Mouse (Mus musculus): ENCODE results near the gene Prkca. TPM values are rescaled to one million over a fixed set of nuclear protein-coding genes. Genes with fewer than 3 reads are reported as not detected.

The Prkca gene
- total RNA-seq, 2 experiments from 2014 or later = 134 to 136 TPM

DNA sequence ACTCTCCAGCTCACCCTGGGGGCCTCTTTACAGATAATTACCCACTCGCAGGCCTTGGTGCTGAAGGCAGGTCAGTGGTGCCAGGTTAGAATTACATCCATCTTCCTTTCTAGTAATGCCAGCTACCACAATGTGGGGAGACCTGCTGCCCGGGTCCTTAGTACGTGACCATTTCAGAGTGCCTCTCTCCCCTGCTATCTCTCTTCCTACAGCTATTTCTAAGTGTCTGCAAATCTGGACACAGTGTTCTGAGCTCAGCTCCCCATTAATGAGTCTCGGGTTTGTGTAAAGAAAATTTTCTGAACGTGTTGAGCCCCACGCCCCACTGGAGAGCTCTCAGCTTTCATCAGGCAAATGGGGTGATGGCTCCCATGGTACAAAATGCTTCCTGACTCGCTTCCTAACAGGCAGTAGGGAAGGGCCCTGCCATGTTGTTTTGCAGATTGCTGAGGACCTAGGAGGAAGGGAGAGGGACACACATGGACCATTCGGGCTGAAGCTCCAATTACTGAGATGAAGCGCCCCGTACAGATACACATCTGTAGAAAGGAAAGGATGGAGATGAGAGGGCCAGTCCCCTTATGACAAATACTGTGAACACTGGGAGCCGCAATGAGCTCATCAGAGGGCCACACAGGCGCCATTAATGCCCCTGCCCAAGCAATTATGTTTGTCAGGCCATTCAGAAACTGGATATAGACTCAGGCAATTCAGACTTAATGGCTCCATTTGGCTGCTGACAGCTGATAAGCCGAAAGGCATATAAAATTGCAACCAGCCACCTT, 386.0 kb downstream of the Prkca start:
- DNase-seq (ENCODE audit: low spot score in 2 of 2) = no peak

DNA sequence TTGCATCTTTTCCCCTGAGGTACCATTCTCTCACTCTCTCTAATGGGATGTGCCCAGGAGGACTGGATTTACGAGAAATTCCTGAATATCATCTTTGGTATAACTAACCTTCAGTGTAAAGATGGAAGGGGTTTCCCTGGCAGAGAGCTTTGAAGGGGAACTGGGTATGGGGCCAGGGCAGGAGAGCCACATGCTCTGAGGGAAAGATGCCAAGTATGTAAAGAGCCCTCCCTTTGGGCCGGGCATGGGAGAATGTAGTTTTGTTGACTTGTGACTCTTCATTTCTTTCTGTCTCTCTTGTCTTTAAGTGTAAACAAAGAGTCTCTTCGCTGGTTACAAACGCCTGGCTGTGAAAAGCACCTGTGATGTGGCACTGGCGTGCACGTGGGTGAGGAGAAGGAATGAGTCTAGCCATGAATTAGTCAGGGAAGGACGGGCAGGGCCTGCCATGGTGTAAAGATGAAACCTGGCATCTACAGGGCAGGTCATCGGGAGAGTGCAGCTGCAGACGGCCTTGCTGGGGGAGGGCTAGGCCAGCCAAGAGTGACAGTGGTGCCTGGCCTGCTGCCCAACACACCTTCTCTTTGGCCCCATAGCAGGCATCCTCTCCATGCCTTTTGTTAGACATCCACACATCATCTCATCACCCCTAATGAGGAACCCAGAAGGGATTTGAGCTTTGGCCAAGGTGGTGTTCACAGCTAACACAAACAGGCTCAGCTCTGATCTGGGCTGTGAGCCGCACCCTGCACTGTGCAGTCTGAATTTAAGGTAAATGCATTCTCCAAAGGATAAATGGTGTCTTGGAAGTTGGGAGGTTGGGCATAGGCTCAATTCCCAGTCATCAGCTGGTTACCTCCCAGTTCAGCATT, 388.3 kb downstream of the Prkca start:
- no peak for DNase-seq (ENCODE audit: low spot score in 2 of 2)

DNA sequence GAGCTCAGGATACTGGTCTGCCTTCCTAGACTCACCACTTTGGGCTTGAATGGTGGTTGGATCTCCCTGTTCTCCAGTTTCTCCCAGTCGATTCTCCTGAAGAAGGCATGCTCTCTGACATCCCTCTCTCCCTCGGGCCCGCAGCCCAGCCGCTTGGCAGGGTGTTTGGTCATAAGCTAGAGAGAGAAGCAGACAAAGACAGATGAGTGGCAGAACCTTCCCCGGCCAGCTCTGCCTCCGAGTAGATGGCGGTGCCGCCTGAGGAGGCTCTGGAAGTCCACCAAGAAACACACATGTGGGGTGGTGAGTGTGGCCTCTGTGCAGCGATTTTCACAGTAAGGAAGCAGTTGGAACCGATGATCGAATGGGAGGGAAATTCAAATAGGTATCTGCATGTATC, 392.3 kb downstream of the Prkca start:
- peak; percentile 37 to 38 for DNase-seq (ENCODE audit: low spot score in 2 of 2)

DNA sequence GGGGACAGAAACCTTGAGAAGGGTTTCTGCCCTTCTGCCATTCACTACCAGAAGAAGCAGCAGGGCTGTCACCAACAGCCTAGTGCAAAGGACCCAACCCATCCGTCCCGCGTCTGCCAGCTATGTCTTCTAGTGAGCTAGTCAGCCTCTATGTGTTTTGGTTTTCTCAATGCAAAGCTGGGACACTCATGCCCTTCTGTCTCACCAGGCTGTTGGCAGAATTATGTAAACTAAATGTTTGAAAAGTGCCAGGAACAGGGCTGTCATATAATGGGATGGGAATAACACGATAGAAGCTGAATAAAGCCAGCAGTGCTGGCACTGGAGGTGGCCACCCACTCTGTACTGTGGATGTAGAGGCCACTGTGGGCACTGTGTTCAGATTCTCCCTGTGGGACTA, 393.1 kb downstream of the Prkca start:
- no peak for DNase-seq (ENCODE audit: low spot score in 2 of 2)

DNA sequence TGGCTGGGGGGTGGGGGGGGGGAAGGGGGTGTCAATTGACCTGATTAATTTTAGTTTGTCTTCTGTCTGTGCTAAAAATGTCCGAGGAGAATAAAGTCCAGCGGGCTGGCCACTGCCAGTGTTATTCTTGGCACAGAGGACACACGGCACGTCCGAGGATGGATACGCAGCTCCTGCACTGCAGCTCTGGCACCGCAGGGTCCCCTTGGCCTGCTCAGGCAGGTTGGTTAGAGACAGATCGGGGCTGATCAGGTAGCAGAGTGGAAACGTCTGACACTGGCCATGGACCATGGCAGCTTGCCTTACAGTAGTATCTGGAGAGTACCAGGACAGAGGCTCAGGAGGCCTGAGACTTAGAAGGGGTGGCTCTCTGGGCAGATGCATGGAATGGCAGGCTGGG, 393.5 kb downstream of the Prkca start:
- DNase-seq (ENCODE audit: low spot score in 2 of 2) = no peak

DNA sequence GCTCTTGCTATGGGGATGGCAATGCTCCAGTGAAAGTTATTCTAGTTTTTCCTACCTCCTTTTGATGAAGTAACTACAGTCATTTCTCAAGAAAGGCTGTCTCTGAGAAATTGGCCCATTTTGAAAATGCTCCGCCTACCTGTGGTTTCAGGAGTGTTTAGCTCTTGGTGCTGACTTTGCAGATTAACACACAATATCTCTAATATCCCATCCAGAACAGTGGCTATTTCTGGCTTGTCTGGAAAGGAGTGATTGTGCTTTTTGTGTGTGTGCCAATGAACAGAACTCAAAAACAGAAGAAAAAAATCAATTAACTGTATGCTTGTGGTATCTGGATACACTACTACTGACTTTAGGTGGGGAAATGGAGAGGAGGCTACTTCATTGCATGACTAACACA, 395.8 kb downstream of the Prkca start:
- DNase-seq (ENCODE audit: low spot score in 2 of 2) = no peak

DNA sequence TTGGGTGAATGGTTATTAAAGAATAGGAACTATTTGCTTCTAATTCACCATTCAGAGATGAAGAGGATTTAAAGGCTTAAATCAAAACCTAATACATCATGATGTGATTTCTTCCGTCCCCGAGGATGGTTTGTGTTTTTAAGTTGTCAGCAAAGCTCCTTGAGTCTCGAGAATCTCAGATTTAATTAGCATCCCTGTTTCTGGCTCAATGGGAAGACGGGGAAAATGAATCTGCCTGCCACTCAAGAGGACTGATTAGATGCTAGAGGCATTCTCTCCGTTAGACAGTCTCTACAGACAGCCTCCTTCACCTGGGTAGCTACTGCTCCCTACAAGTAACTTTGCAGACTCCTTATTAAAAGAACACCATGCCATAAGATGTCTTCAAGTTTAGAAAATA, 396.9 kb downstream of the Prkca start:
- no peak for DNase-seq (ENCODE audit: low spot score in 2 of 2)

DNA sequence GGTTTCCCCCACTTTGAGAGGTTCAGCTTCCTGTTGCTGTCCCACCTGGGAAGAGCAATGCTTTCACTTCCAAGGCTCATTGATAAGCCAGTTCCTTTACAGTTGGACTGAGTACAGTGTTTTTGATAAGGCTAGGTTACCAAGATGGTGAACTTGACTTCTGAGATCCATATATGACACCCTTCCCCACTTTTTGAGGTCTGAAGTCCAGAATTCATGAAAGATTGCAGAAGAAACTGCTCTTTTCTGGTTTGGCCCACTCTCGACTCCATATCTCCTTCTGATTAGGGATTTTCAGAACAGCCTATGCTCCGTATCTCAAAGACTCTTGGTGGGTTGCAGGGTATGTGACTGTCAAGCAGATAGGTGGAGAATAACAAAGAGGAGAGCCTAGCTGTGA, 406.8 kb downstream of the Prkca start:
- DNase-seq (ENCODE audit: low spot score in 2 of 2) = no peak

DNA sequence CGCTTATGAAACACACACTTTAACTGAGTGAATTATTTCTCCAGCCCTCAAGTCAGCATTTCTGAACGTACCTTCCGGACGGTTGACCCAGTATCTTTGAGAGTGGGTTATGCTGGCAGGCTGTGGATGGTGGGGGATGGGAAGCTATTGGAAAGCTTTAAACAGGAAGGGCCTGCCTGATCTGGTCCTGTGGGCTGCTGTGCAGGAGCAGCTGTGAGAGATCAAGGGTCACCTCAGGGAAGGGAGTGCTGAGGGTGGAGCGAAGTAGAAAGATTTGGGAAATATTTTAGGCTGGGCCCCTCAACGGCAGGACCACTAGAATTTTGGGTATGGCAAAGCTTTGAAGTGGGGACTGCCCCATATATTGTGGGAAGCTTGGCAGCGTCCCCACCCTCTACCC, 412.0 kb downstream of the Prkca start:
- DNase-seq (ENCODE audit: low spot score in 2 of 2) = no peak

DNA sequence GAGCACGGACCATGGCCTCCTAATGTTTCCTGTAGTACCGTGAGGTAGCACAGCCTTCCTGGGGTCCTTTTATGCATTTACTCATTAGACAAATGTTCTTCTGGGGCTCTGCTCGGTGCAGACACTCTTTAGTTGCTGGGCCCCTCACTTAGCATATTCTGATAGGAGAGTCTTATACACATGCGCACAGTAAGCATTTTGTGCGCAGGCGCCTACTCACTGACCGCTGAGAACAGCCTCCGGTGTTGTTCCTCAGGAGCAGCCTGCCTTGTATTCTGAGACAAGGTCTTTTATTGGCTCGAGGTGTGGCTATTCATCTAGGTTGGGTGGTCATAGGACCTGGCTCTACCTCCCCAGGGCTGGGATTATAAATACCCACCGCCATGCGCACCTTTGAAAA, 412.4 kb downstream of the Prkca start:
- no peak for DNase-seq (ENCODE audit: low spot score in 2 of 2)

DNA sequence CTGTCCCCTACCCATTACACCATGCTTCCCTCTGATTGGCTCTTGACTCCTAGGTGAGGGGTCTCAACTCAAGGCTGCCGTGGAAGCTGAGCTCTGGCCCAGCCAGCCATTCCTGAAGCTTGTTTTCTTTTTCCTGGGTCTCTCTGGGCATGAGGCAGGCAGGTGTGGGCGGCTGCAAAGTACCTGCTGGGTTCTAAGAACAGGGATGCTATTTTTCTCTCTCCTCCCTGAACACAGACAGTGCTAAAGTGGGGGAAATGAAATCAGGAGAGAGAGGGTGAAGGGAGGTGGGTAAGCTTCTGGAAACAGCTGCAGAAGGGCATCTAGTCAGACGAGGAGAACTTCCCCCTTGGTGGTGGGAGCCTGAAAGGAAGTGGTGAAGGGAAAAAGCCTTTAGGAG, 414.0 kb downstream of the Prkca start:
- DNase-seq (ENCODE audit: low spot score in 2 of 2) = no peak

DNA sequence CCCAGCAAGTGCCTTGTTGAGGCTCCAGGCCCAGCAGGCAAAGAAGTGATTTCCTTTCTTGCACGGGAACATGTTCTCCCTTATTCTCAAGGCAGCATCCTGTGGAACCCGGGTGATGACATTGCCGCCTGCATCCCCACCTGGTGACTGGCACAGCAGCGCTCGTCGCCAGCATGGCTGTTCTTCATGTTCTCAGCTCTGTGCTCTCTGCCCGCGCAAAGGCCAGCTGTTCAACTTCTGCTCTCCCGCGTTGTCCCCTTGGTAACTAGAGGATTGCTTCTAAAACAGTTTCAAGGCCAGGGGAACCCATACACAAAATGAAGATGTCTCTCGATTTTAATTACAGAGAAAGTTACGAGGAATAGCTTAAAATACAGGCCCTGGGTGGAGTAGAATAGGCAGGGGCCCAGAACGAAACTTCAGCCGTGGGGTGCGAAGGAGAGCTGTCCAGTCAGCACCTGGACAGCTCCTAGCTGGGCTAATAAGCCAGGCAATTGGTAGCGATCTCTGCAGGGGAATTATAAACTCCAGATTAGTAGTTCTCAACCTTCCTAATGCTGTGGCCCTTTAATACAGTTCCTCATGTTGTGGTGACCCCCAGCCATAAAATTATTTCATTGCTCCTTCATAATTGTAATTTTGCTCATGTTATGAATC, 423.7 kb downstream of the Prkca start:
- peak in 1 of 2 experiments; percentile 37 for DNase-seq (ENCODE audit: low spot score in 2 of 2)

DNA sequence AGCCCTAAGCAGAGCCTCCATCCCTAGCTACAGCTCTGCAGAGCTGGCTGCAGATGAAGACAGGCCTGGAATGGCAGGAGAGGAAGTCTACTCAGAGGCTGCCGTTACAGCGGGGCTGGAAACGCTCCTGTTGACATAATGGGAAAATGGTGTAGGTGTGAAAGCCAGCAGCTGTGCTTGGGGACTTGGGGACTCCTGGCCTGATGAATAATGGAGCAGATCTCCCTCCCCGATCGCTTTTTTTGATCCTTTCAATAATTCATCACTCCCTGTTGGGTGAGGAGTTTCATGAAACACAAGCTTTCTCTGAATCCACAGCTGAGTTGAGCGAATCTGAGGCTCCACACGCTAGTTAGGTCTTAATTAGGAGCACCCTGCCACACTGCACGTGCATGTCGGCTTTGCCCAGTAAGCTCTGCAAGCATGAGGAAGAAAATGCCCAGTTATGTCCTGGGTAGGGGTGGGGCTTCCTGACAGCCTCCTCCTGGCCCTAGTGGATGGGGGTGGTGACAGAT, 425.9 kb downstream of the Prkca start:
- peak in 1 of 2 experiments; percentile 33 for DNase-seq (ENCODE audit: low spot score in 2 of 2)

DNA sequence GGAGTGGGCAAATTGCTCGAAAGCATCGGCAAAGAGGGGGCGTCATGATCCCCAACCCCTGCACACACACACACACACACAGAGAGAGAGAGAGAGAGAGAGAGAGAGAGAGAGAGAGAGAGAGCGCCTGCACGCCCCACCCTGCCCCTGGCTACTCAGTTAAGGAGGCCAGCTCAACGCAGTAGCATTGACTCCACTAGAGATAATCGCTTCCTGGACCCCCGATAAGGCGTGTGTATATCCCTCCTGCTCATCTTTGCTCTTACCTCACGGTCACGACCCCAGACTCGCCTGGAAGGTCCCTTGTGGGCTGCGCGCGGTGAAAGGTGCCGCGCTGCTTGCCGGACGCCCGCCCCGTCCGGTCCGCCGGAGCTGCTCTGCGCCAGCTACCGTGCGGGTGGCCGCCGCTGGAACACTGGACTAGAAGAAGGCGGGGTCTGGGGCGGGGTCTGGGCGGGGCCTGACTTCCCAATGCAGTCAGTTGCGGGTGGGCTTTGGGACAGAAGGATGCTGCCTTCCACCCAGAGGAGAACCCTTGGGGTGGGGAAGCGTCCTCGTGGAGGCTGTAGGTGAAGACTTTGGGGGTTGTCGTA, 429.0 kb downstream of the Prkca start, which contains the start of gene Cacng5:
Gene Cacng5, minus strand, starts transcription at position 422 of the 593 bp plus-strand sequence.
- peak; percentile 36 to 60 for DNase-seq (ENCODE audit: low spot score in 2 of 2)

DNA sequence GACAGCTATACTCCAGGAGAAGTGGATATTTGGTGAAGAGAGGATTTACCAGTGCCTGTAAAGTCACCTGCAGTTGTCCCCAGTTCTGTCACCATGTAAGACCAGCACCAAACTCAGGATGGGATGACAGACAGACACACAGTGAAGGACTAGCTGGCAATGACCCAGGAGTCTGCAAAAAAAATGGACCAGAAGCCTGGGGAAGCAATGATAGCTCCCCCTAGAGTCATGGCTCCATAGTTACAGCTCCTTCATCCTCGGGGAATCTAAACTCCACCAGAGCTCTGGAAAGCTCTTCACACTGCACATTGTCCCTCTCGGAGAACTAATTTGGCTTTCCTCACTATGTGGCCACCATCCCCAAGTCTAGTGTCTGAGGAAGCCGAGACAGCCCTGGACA, 430.4 kb downstream of the Prkca start:
- no peak for DNase-seq (ENCODE audit: low spot score in 2 of 2)

DNA sequence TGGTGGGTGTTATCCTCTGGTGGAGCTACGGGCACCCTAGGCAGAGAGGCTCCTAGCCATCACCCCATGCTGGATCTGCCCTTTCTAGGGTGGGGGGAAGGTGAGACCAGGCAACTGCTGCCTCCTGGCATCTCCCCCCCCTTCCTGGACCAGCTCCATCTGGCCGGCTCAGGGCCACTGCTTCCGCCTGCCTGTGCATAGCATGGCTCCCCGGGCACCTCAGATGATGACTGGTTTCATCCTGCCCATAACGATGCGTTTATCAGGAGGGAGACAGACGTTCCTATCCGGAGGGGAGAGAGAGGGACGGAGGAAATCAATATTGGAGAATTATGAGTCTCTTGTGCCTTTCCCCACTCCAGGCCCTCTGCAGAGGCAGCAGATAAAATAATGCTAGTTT, 438.4 kb downstream of the Prkca start:
- DNase-seq (ENCODE audit: low spot score in 2 of 2) = no peak

DNA sequence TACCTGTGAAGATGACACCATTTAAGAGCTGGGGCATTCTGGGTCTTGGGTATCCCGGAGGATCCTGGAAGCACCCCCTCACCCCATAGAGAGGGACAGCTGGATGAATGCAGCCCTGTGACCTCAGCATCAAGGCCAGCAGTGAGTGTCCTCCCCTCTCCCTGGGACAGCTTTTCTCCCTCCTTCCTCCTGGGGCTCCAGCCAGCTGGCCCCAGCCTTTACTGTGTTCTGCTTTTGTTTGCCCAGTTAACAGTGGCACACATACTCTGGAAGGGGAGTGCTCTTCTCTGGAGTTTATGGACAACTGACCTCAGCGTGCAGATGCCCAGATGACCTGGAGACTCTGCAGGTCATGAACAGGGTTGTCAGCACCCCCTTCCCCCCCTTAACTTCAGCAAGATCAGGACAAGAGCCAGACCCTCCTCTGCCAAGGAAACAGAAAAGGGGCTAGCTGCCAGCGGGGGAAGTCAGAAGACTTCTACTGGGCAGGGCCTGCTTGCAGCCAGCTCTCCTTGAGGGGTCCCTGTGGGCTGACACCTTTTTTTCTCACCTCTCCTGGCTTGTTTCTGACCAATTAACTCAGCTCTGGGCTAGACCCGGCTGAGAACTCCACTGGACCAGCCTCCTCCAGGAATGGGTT, 439.6 kb downstream of the Prkca start:
- DNase-seq (ENCODE audit: low spot score in 2 of 2) = no peak

DNA sequence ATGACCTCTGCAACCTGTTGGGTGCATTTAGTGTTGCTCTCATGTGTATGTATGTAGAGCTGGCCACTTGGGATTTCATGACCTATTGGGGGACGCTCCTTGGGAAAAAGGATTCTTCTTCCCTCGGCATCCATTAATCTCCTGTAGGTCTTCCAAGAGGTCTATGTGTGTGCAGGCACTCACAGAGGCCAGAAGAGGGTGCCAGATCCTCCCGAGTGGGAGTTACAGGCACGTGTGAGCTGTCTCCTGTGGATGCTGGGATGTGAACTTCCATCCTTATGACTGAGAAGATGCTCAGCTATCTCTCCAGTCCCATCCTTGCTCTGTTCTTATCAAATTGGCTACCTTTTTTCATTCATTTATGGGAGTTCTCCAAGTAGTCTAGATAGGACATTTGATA, 443.3 kb downstream of the Prkca start:
- DNase-seq (ENCODE audit: low spot score in 2 of 2) = no peak

DNA sequence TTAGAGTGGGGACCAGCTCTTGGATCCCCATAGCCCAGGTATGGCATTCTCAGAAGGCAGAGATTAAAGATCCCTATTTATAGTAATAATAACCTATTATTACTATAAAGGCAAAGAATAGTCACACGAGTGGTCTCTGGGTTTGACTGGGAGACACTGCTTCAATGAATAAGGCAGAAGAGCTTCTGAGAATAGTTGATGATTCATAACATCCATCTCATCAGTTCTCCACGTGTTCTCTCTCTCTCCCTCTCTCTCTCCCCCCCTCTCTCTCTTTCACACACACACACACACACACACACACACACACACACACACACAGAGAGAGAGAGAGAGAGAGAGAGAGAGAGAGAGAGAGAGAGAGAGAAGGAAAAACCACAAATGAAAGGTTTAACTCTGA, 445.0 kb downstream of the Prkca start:
- DNase-seq (ENCODE audit: low spot score in 2 of 2) = no peak

DNA sequence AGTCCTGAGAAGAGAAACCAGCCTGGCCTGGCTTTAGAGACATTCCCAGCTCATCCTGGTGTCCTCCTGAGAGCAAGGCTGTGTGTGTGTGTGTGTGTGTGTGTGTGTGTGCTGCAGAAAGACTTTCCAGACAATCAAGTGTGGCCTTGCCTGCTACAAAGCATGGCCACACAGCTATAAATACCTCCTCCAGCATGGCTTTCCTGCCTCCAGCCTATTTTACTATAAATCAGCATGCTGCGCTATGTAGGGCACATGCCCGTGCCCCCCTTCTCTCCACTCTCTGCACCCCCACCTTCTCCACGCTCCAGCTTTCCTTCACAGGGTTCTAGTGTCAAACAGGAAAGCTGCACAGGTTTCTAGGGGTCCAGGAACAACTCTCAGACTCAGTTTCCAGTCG, 448.1 kb downstream of the Prkca start:
- DNase-seq (ENCODE audit: low spot score in 2 of 2) = no peak

DNA sequence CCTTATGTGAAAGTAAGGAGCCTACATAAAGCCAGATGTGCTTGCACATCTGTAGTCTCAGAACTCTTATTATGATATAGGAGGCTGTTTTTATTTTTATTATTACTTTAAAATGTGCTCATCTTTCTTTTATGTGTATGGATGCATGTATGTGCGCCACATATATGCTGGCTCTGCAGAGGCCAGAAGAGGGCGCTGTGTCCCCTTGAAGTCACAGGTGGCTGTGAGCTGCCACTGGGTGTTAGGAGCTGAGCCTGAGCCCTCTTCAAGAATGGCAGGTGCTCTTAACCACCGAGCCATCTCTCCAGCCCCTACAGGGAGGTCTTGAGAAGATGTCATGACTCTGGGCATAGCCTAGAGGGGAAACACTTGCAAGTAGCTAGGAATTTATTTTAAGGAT, 452.4 kb downstream of the Prkca start:
- DNase-seq (ENCODE audit: low spot score in 2 of 2) = no peak
